Mouse (Mus musculus) stomach, postnatal 0 days (tissue): ENCODE measurements around the gene Slc22a18. TPM values are rescaled to one million over a fixed set of nuclear protein-coding genes. Genes with fewer than 3 reads are reported as not detected.
A peak's percentile ranks its signal among the peaks of the same experiment; 100 is the strongest.

Source experiments
- ATAC-seq: fragments of 200-750 bp; cut with Nextera tagmentation; 2 replicates; pipeline ENCODE4 v1.8.0; 2017; ENCODE audit not compliant: low FRiP score, low TSS enrichment
- DNase-seq: peaks from one replicate; pipeline ENCODE4 v3.0.0-alpha.2; 2016; ENCODE audit warnings: low spot score
- H3K27ac ChIP-seq: fragments of 300-500 bp; sonication (generic); replicated peaks from 2 replicates; pipeline ENCODE4 v1.5.1; 2014; ENCODE audit warnings: mild to moderate bottlenecking, control low read depth
- H3K27me3 ChIP-seq: fragments of 300-500 bp; sonication (generic); 2 replicates; pipeline ENCODE4 v1.6.1; 2014; ENCODE audit warnings: low read length; ENCODE audit not compliant: control insufficient read depth, insufficient read depth
- H3K36me3 ChIP-seq: fragments of 300-500 bp; sonication (generic); 2 replicates; pipeline ENCODE4 v1.6.1; 2014; ENCODE audit warnings: low read length, mixed read lengths; ENCODE audit not compliant: control insufficient read depth, insufficient read depth
- H3K4me1 ChIP-seq: fragments of 300-500 bp; sonication (generic); replicated peaks from 2 replicates; pipeline ENCODE4 v1.6.1; 2014; ENCODE audit warnings: antibody characterized with exemption; ENCODE audit not compliant: control insufficient read depth, insufficient read depth
- H3K4me2 ChIP-seq: fragments of 300-500 bp; sonication (generic); replicated peaks from 2 replicates; pipeline ENCODE4 v1.6.1; 2014; ENCODE audit warnings: low read depth, mild to moderate bottlenecking, control low read depth, moderate library complexity
- H3K4me3 ChIP-seq: fragments of 300-500 bp; sonication (generic); 2 replicates; pipeline ENCODE4 v1.5.1; 2014; ENCODE audit warnings: low read depth, low read length, control low read depth
- H3K9ac ChIP-seq: fragments of 300-500 bp; sonication (generic); 2 replicates; pipeline ENCODE4 v1.6.1; 2014; ENCODE audit warnings: mild to moderate bottlenecking, low read length, control low read depth, mixed read lengths
- H3K9me3 ChIP-seq: fragments of 300-500 bp; sonication (generic); 2 replicates; pipeline ENCODE4 v1.6.1; 2016; ENCODE audit warnings: low read length; ENCODE audit not compliant: control insufficient read depth
- CTCF ChIP-seq: IDR thresholded peaks from 2 replicates; pipeline ENCODE4 v1.5.1; 2016; ENCODE audit warnings: antibody characterized with exemption, low read depth, mild to moderate bottlenecking, moderate library complexity
- EP300 ChIP-seq: optimal IDR thresholded peaks from 2 replicates; pipeline ENCODE3; 2016; ENCODE audit warnings: antibody characterized with exemption
- WGBS: fragments of 180-500 bp; shearing (Covaris S2); extraction: QIAGEN DNeasy Blood & Tissue Kit; methylation state at CpG from one replicate; pipeline ENCODE4 v1.1.7; 2014; 5-methylcytosine and 5-hydroxymethylcytosine counted together
- polyA plus RNA-seq: library from polyadenylated mRNA; unstranded; fragments of >200 nt; fragmentation: Nextera tagmentation; extraction: Ambion mirVana; gene quantifications from 2 replicates; pipeline ENCODE4 v1.2.1, GENCODE M21; 2015

Gene Slc22a18
- polyA plus RNA-seq, 1 experiment from 2014 or later: 27.0 TPM

- H3K36me3 ChIP-seq: no peaks in the 10 kb centered on the region
- H3K4me2 ChIP-seq: peak overlapping the region; percentile 88
- 37% methylated on average over 18 of the region's 18 CpGs for WGBS
- no peak for TF ChIP-seq EP300
- no peak for TF ChIP-seq CTCF
- H3K9me3 ChIP-seq: no peaks in the 10 kb centered on the region
- peak; percentile 44; the same call in 1 of the 2 replicates for ATAC-seq
- H3K27me3 ChIP-seq: no peaks in the 10 kb centered on the region
- no peak overlapping the region for H3K27ac ChIP-seq
- peaks cover 2% of the 10 kb centered on the region; the same call in 1 of the 2 replicates for H3K4me1 ChIP-seq
- DNase-seq: no peak
- peak overlapping the region; percentile 71 for H3K9ac ChIP-seq
- peak overlapping the region; percentile 49 for H3K4me3 ChIP-seq
Observed at GRCm38 (mm10) chr7:143437231-143437893, 36.2 kb upstream of the Slc22a18 start.

GRCm38 (mm10) chr7:143437894-143438581 lies 35.5 kb upstream of the Slc22a18 start:
- H3K9ac ChIP-seq: peak overlapping the region; percentile 71
- H3K36me3 ChIP-seq: no peaks in the 10 kb centered on the region
- peak; percentile 33; the same call in 1 of the 2 replicates for ATAC-seq
- H3K4me1 ChIP-seq: peaks cover 2% of the 10 kb centered on the region; the same call in 1 of the 2 replicates
- H3K4me2 ChIP-seq: peak overlapping the region; percentile 88
- no peak overlapping the region for H3K27ac ChIP-seq
- TF ChIP-seq CTCF: no peak
- TF ChIP-seq EP300: no peak
- 3% methylated on average over 52 of the region's 63 CpGs for WGBS
- peak; percentile 45 for DNase-seq
- peak overlapping the region; percentile 49 for H3K4me3 ChIP-seq
- H3K27me3 ChIP-seq: no peaks in the 10 kb centered on the region
- no peaks in the 10 kb centered on the region for H3K9me3 ChIP-seq

- DNase-seq (no peak), ATAC-seq (no peak)
- Histone ChIP-seq H3K27ac (no peak overlapping the region), H3K9me3 (no peaks in the 10 kb centered on the region), H3K27me3 (no peaks in the 10 kb centered on the region), H3K36me3 (no peaks in the 10 kb centered on the region), H3K4me3 (no peak overlapping the region), H3K9ac (no peak overlapping the region), H3K4me2 (no peak overlapping the region), H3K4me1 (peaks cover 2% of the 10 kb centered on the region; the same call in 1 of the 2 replicates)
- TF ChIP-seq CTCF (no peak), EP300 (no peak)
- 72% methylated on average over 1 of the region's 1 CpGs for WGBS
Observed at GRCm38 (mm10) chr7:143438965-143439364, 34.6 kb upstream of the Slc22a18 start.

GRCm38 (mm10) chr7:143444580-143444954 lies 29.0 kb upstream of the Slc22a18 start:
- Histone ChIP-seq H3K4me2 (no peak overlapping the region), H3K9me3 (no peaks in the 10 kb centered on the region), H3K4me1 (0 out of 2 replicates have a peak, but pooled peaks cover 6% of the 10 kb centered on the region), H3K27me3 (no peaks in the 10 kb centered on the region; the same call in 1 of the 2 replicates), H3K4me3 (no peak overlapping the region), H3K9ac (no peak overlapping the region), H3K36me3 (no peaks in the 10 kb centered on the region), H3K27ac (no peak overlapping the region)
- DNase-seq (no peak), ATAC-seq (no peak)
- TF ChIP-seq CTCF (no peak), EP300 (no peak)
- WGBS: 68% methylated on average over 8 of the region's 8 CpGs

- WGBS: 15% methylated on average over 55 of the region's 55 CpGs
- Histone ChIP-seq H3K4me1 (0 out of 2 replicates have a peak, but pooled peaks cover 6% of the 10 kb centered on the region), H3K27me3 (no peaks in the 10 kb centered on the region; the same call in 1 of the 2 replicates), H3K9me3 (no peaks in the 10 kb centered on the region), H3K4me3 (peak overlapping the region; percentile 34), H3K27ac (no peak overlapping the region), H3K36me3 (no peaks in the 10 kb centered on the region), H3K9ac (peak overlapping the region; percentile 43), H3K4me2 (peak overlapping the region; percentile 51)
- DNase-seq (no peak), ATAC-seq (no peak)
- TF ChIP-seq EP300 (no peak), CTCF (no peak)
Observed at GRCm38 (mm10) chr7:143444955-143445648, 28.4 kb upstream of the Slc22a18 start.
